Mouse (Mus musculus) neural tube, embryonic 15.5 days (tissue): Measurements from ENCODE around the gene Acsf3. TPM values are rescaled to one million over a fixed set of nuclear protein-coding genes. Genes with fewer than 3 reads are reported as not detected.
A peak's percentile ranks its signal among the peaks of the same experiment; 100 is the strongest.

Experiments
- ATAC-seq: fragments of 200-750 bp; cut with Nextera tagmentation; 2 replicates; pipeline ENCODE4 v1.8.0; 2017; ENCODE audit warnings: mild to moderate bottlenecking, moderate TSS enrichment, moderate library complexity; ENCODE audit not compliant: low FRiP score
- H3K27ac ChIP-seq: fragments of 300-500 bp; sonication (generic); replicated peaks from 2 replicates; pipeline ENCODE4 v1.5.1; 2015; ENCODE audit warnings: mild to moderate bottlenecking, inconsistent platforms
- H3K27me3 ChIP-seq: fragments of 300-500 bp; sonication (generic); replicated peaks from 2 replicates; pipeline ENCODE4 v1.6.1; 2015; ENCODE audit warnings: inconsistent platforms
- H3K36me3 ChIP-seq: fragments of 300-500 bp; sonication (generic); 2 replicates; pipeline ENCODE4 v1.6.1; 2015; ENCODE audit warnings: inconsistent platforms
- H3K4me1 ChIP-seq: fragments of 300-500 bp; sonication (generic); 2 replicates; pipeline ENCODE4 v1.6.1; 2015; ENCODE audit warnings: inconsistent platforms
- H3K4me2 ChIP-seq: fragments of 300-500 bp; sonication (generic); 2 replicates; pipeline ENCODE4 v1.6.1; 2015; ENCODE audit warnings: inconsistent platforms, mild to moderate bottlenecking, moderate library complexity
- H3K4me3 ChIP-seq: fragments of 300-500 bp; sonication (generic); replicated peaks from 2 replicates; pipeline ENCODE4 v1.5.1; 2015; ENCODE audit warnings: mild to moderate bottlenecking, inconsistent platforms
- H3K9ac ChIP-seq: fragments of 300-500 bp; sonication (generic); replicated peaks from 2 replicates; pipeline ENCODE4 v1.6.1; 2015; ENCODE audit warnings: mild to moderate bottlenecking, inconsistent platforms
- H3K9me3 ChIP-seq: fragments of 300-500 bp; sonication (generic); replicated peaks from 2 replicates; pipeline ENCODE4 v1.6.1; 2016; ENCODE audit warnings: inconsistent platforms
- WGBS: fragments of 180-500 bp; shearing (Covaris S2); methylation state at CpG from one replicate; pipeline ENCODE4 v1.1.7; 2015; ENCODE audit warnings: mixed read lengths; 5-methylcytosine and 5-hydroxymethylcytosine counted together
- polyA plus RNA-seq: library from polyadenylated mRNA; unstranded; fragments of >200 nt; fragmentation: Nextera tagmentation; extraction: Ambion mirVana; gene quantifications from 2 replicates; pipeline ENCODE4 v1.2.1, GENCODE M21; 2015

The Acsf3 gene
- polyA plus RNA-seq, 1 experiment from 2014 or later = 15.2 TPM

GRCm38 (mm10) chr8:122789796-122790195 is 14.5 kb downstream of the Acsf3 start:
- Histone ChIP-seq H3K9me3 (no peaks in the 10 kb centered on the region), H3K4me3 (no peak overlapping the region), H3K9ac (no peak overlapping the region), H3K27ac (no peak overlapping the region), H3K36me3 (peaks cover 47% of the 10 kb centered on the region), H3K4me2 (no peak overlapping the region), H3K4me1 (peaks cover 13% of the 10 kb centered on the region), H3K27me3 (no peaks in the 10 kb centered on the region)
- 92% methylated on average over 5 of the region's 5 CpGs for WGBS
- ATAC-seq = no peak

- Histone ChIP-seq H3K9ac (0 out of 2 replicates have a peak overlapping the region, but pooled peaks have one; percentile 29), H3K9me3 (no peaks in the 10 kb centered on the region), H3K36me3 (peaks cover 19% of the 10 kb centered on the region), H3K4me1 (peaks cover 13% of the 10 kb centered on the region), H3K4me2 (no peak overlapping the region), H3K27me3 (no peaks in the 10 kb centered on the region), H3K4me3 (no peak overlapping the region), H3K27ac (peak overlapping the region; percentile 74)
- peak; percentile 69 for ATAC-seq
- 37% methylated on average over 18 of the region's 18 CpGs for WGBS
Measured at GRCm38 (mm10) chr8:122793375-122794174, 18.3 kb downstream of the Acsf3 start.

- peak; percentile 55; the same call in 1 of the 2 replicates for ATAC-seq
- Histone ChIP-seq H3K9me3 (no peaks in the 10 kb centered on the region), H3K9ac (0 out of 2 replicates have a peak overlapping the region, but pooled peaks have one; percentile 29)
Measured at GRCm38 (mm10) chr8:122794175-122794454, 18.8 kb downstream of the Acsf3 start.

GRCm38 (mm10) chr8:122803906-122804761 is 28.8 kb downstream of the Acsf3 start:
- H3K4me1 ChIP-seq = peaks cover 56% of the 10 kb centered on the region
- no peak overlapping the region for H3K9ac ChIP-seq
- H3K9me3 ChIP-seq = no peaks in the 10 kb centered on the region

More at GRCm38 (mm10) chr8:122794175-122794454, 18.8 kb downstream of the Acsf3 start:
- Histone ChIP-seq H3K4me3 (no peak overlapping the region), H3K4me2 (no peak overlapping the region), H3K4me1 (peaks cover 13% of the 10 kb centered on the region), H3K27me3 (no peaks in the 10 kb centered on the region), H3K27ac (peak overlapping the region; percentile 74), H3K36me3 (peaks cover 15% of the 10 kb centered on the region)
- WGBS = 35% methylated on average over 5 of the region's 5 CpGs

GRCm38 (mm10) chr8:122805349-122805748 is 30.1 kb downstream of the Acsf3 start:
- no peaks in the 10 kb centered on the region for H3K36me3 ChIP-seq
- no peaks in the 10 kb centered on the region for H3K27me3 ChIP-seq
- peaks cover 61% of the 10 kb centered on the region for H3K4me1 ChIP-seq
- no peak overlapping the region for H3K4me3 ChIP-seq
- no peak overlapping the region for H3K4me2 ChIP-seq
- H3K9ac ChIP-seq = no peak overlapping the region
- H3K27ac ChIP-seq = peak overlapping the region; percentile 81
- no peaks in the 10 kb centered on the region for H3K9me3 ChIP-seq
- WGBS = 19% methylated on average over 3 of the region's 3 CpGs
- 0 out of 2 replicates have a peak, but pooled peaks have one; percentile 21 for ATAC-seq

More at GRCm38 (mm10) chr8:122803906-122804761, 28.8 kb downstream of the Acsf3 start:
- Histone ChIP-seq H3K36me3 (no peaks in the 10 kb centered on the region), H3K4me3 (no peak overlapping the region), H3K27me3 (no peaks in the 10 kb centered on the region), H3K27ac (peak overlapping the region; percentile 81), H3K4me2 (peak overlapping the region; percentile 32)
- ATAC-seq = peak; percentile 89
- 9% methylated on average over 15 of the region's 15 CpGs for WGBS

GRCm38 (mm10) chr8:122806956-122807538 is 31.8 kb downstream of the Acsf3 start:
- Histone ChIP-seq H3K4me2 (no peak overlapping the region), H3K9me3 (no peaks in the 10 kb centered on the region), H3K36me3 (no peaks in the 10 kb centered on the region), H3K9ac (0 out of 2 replicates have a peak overlapping the region, but pooled peaks have one; percentile 23), H3K4me1 (peaks cover 78% of the 10 kb centered on the region), H3K27ac (peak overlapping the region; percentile 72), H3K27me3 (no peaks in the 10 kb centered on the region), H3K4me3 (no peak overlapping the region)
- no peak for ATAC-seq
- WGBS = 39% methylated on average over 7 of the region's 7 CpGs

- no peak overlapping the region for H3K4me3 ChIP-seq
- H3K9me3 ChIP-seq = no peaks in the 10 kb centered on the region
- 55% methylated on average over 4 of the region's 4 CpGs for WGBS
- no peak overlapping the region for H3K4me2 ChIP-seq
- H3K9ac ChIP-seq = no peak overlapping the region
- peaks cover 84% of the 10 kb centered on the region for H3K4me1 ChIP-seq
- no peaks in the 10 kb centered on the region for H3K36me3 ChIP-seq
- no peak for ATAC-seq
- peak overlapping the region; percentile 72; the same call in 1 of the 2 replicates for H3K27ac ChIP-seq
- H3K27me3 ChIP-seq = no peaks in the 10 kb centered on the region
Measured at GRCm38 (mm10) chr8:122807907-122808306, 32.6 kb downstream of the Acsf3 start.

- H3K9me3 ChIP-seq = no peaks in the 10 kb centered on the region
- no peak overlapping the region for H3K9ac ChIP-seq
- no peak for ATAC-seq
- 65% methylated on average over 8 of the region's 8 CpGs for WGBS
- no peaks in the 10 kb centered on the region for H3K36me3 ChIP-seq
- H3K27me3 ChIP-seq = no peaks in the 10 kb centered on the region
- peak overlapping the region; percentile 39 for H3K27ac ChIP-seq
- H3K4me1 ChIP-seq = peaks cover 71% of the 10 kb centered on the region
- H3K4me3 ChIP-seq = no peak overlapping the region
- no peak overlapping the region for H3K4me2 ChIP-seq
Measured at GRCm38 (mm10) chr8:122810376-122810775, 35.1 kb downstream of the Acsf3 start.

GRCm38 (mm10) chr8:122811870-122812494 is 36.7 kb downstream of the Acsf3 start:
- Histone ChIP-seq H3K9me3 (no peaks in the 10 kb centered on the region), H3K4me3 (no peak overlapping the region), H3K9ac (peak overlapping the region; percentile 11; the same call in 1 of the 2 replicates), H3K4me2 (no peak overlapping the region), H3K27me3 (no peaks in the 10 kb centered on the region), H3K4me1 (peaks cover 55% of the 10 kb centered on the region), H3K27ac (peak overlapping the region; percentile 74), H3K36me3 (no peaks in the 10 kb centered on the region)
- ATAC-seq = peak; percentile 69
- 33% methylated on average over 16 of the region's 16 CpGs for WGBS

- no peak overlapping the region for H3K9ac ChIP-seq
- peaks cover 51% of the 10 kb centered on the region for H3K4me1 ChIP-seq
Measured at GRCm38 (mm10) chr8:122812610-122813250, 37.4 kb downstream of the Acsf3 start.

More at GRCm38 (mm10) chr8:122812610-122813250, 37.4 kb downstream of the Acsf3 start:
- H3K27me3 ChIP-seq = no peaks in the 10 kb centered on the region
- peak overlapping the region; percentile 74 for H3K27ac ChIP-seq
- no peaks in the 10 kb centered on the region for H3K36me3 ChIP-seq
- H3K4me3 ChIP-seq = no peak overlapping the region
- H3K4me2 ChIP-seq = no peak overlapping the region
- no peaks in the 10 kb centered on the region for H3K9me3 ChIP-seq
- WGBS = 79% methylated on average over 14 of the region's 14 CpGs
- ATAC-seq = peak; percentile 10; the same call in 1 of the 2 replicates
